Mouse (Mus musculus) heart, postnatal 0 days (tissue): ENCODE measurements at regions not wholly inside any gene's neighbourhood (a gene's known extent, or its start where the extent isn't known, plus 50 kb on each side); places are given as distances from the start of the nearest gene placed in this dataset.

Experiments
- CTCF ChIP-seq: IDR thresholded peaks from 2 replicates; pipeline ENCODE4 v1.5.1; 2016; ENCODE audit warnings: antibody characterized with exemption, control low read depth, low read depth
- EP300 ChIP-seq: IDR thresholded peaks from 2 replicates; pipeline ENCODE4 v1.6.1; 2016; ENCODE audit warnings: antibody characterized with exemption, low read depth

DNA sequence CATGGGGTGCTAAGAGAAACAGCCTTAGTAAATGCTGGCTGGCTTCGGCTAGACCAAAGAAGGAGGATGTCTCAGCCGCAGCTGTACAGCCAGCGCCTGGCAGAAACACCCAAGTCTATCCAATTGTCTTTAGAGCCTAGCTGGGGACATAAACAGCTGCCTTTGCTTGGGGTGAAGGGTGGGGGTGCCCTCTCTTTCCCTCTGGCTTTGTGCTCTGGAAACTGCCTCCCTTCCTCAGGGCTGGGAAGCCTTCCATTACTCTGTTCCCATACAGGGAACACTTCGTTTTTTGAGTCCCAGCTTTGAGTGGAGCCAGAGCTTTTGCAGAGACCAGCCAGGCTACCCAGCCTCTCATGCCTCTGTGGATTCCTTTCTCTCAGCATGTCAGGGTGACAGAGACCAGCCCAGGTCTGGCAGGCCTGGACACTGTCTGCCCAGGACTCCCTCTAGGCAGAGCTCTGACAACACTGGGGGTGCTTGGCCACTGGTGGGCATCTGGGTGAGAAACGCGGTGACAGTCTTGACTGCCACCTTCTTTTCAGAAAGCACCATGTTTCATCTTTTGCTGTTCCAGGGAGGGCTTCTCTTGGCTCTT lies 421.2 kb upstream of the Tbx3 start:
- TF ChIP-seq CTCF (no peak), EP300 (no peak)
